Mouse (Mus musculus): ENCODE measurements around the gene Atp6v1e2.

DNA sequence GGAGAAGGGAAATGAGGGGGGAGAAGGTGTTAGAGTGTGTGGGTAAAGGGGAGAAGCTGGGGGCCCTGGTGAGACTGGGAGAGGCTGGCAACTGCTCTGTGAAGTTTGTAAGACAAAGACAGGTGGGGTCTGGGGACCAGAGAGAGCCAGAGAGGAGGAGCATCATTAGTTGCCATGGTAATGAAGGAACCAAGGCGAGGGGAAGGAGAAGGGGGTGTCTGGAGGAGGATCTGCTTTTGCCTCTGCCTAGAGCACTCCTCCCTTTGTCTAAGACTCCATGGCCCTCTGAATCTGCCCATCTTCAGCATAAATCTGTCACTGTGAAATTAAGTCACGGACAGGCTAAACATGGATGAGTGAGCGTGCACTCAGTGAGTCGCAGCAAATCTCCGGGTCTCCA is 14.8 kb downstream of the Atp6v1e2 start:
- TF ChIP-seq POLR2A (IDR thresholded peaks at IDR 0.05; ENCODE audit: insufficient read depth, low read length): no peak
- TF ChIP-seq CTCF (IDR thresholded peaks at IDR 0.05; ENCODE audit: low read depth, low read length): no peak
